Mouse (Mus musculus) lung, embryonic 16.5 days (tissue): ENCODE data around the gene Arcn1. TPM values are rescaled to one million over a fixed set of nuclear protein-coding genes. Genes with fewer than 3 reads are reported as not detected.
A peak's percentile ranks its signal among the peaks of the same experiment; 100 is the strongest.

Source experiments
- ATAC-seq: fragments of 200-750 bp; cut with Nextera tagmentation; 2 replicates; pipeline ENCODE4 v1.8.0; 2017; ENCODE audit warnings: low read depth, mild to moderate bottlenecking, moderate library complexity
- H3K27ac ChIP-seq: fragments of 300-500 bp; sonication (generic); 2 replicates; pipeline ENCODE4 v1.5.1; 2014; ENCODE audit warnings: mild to moderate bottlenecking, control low read depth, low read length
- H3K27me3 ChIP-seq: fragments of 300-500 bp; sonication (generic); 2 replicates; pipeline ENCODE4 v1.6.1; 2014; ENCODE audit warnings: low read depth, low read length, mixed read lengths; ENCODE audit not compliant: control insufficient read depth, insufficient read depth
- H3K36me3 ChIP-seq: fragments of 300-500 bp; sonication (generic); 2 replicates; pipeline ENCODE4 v1.6.1; 2014; ENCODE audit warnings: low read length; ENCODE audit not compliant: control insufficient read depth, insufficient read depth
- H3K4me1 ChIP-seq: fragments of 300-500 bp; sonication (generic); replicated peaks from 2 replicates; pipeline ENCODE4 v1.6.1; 2014; ENCODE audit warnings: low read length, mixed read lengths; ENCODE audit not compliant: control insufficient read depth, insufficient read depth
- H3K4me2 ChIP-seq: fragments of 300-500 bp; sonication (generic); 2 replicates; pipeline ENCODE4 v1.6.1; 2014; ENCODE audit warnings: low read depth, low read length, control low read depth
- H3K4me3 ChIP-seq: fragments of 300-500 bp; sonication (generic); 2 replicates; pipeline ENCODE4 v1.5.1; 2014; ENCODE audit warnings: mild to moderate bottlenecking, low read length, control low read depth
- H3K9ac ChIP-seq: fragments of 300-500 bp; sonication (generic); 2 replicates; pipeline ENCODE4 v1.6.1; 2014; ENCODE audit warnings: low read length, control low read depth
- H3K9me3 ChIP-seq: fragments of 300-500 bp; sonication (generic); 2 replicates; pipeline ENCODE4 v1.6.1; 2016; ENCODE audit warnings: low read length; ENCODE audit not compliant: control insufficient read depth
- WGBS: fragments of 180-500 bp; shearing (Covaris S2); extraction: QIAGEN DNeasy Blood & Tissue Kit; methylation state at CpG from one replicate; pipeline ENCODE4 v1.1.7; 2014; 5-methylcytosine and 5-hydroxymethylcytosine counted together
- polyA plus RNA-seq: library from polyadenylated mRNA; unstranded; fragments of >200 nt; fragmentation: Nextera tagmentation; extraction: Ambion mirVana; gene quantifications from 2 replicates; pipeline ENCODE4 v1.2.1, GENCODE M21; 2015

The Arcn1 gene
- polyA plus RNA-seq, 1 experiment from 2014 or later, result 201 TPM

DNA sequence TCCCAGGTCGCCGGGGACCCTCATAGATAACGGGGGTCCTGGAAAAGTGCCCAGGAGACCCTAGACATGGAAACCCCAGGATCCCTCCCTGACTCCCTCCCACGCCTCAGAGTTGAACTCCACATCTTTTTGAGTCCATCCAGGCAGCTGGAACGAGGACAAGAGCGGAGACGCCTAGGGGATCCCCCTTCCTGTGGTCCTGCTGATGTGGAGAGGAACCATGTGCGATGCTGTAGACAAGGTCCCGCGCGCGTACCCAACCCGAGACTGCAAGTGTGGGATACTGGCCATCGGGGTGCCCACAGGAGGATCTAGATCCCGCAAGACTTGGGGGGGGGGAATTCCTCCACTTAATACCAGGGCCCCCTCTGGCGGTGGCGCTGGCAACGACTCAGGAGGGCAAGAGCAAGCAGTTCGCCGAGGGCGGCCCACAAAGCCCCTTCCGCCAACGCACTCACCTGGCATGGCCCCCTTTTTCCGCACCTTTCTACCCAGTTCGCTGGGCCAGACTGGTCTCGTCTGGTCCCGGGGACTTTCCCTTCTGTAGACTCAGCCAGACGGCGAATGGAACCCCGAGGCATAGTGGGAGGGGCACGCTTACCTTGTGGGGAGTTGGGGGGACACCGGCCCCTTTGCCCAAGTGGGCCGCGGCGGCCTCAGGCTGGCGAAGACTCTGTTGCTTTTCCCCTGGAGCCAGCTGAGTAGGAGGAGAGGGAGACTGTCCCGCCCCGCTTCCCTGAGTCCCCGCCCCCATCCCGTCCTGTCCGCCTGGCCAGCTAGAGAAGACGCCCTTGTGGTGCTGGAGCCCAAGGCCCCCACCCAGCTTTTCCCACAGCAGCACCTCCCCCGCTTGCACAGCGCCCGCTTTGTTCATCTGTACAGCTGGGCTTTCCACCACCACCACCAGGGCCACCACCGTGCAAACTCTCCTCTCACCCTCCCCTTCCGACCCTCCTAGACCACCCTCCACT is 32.8 kb downstream of the Arcn1 start, which contains the start of gene Phldb1:
Gene Phldb1 (minus strand): TSS at position 675 of the 971 bp plus-strand sequence.
- H3K27ac ChIP-seq, result peak within 1 kb of the TSS; percentile 86
- peak within 1 kb of the TSS; percentile 61 for H3K4me3 ChIP-seq
- H3K9ac ChIP-seq, result peak within 1 kb of the TSS; percentile 74
- WGBS, result under 1% methylated on average over 41 of the region's 47 CpGs
- no peaks in the 10 kb centered on the region for H3K36me3 ChIP-seq
- H3K27me3 ChIP-seq, result no peaks in the 10 kb centered on the region
- no peaks in the 10 kb centered on the region for H3K9me3 ChIP-seq
- H3K4me2 ChIP-seq, result peak within 1 kb of the TSS; percentile 80
- H3K4me1 ChIP-seq, result peaks cover 23% of the 10 kb centered on the region
- peak; percentile 81 for ATAC-seq

GRCm38 (mm10) chr9:44733671-44734523 is 33.7 kb downstream of the Arcn1 start:
- H3K4me1 ChIP-seq, result peaks cover 23% of the 10 kb centered on the region
- H3K27me3 ChIP-seq, result no peaks in the 10 kb centered on the region
- H3K36me3 ChIP-seq, result no peaks in the 10 kb centered on the region
- ATAC-seq, result peak; percentile 41
- peak overlapping the region; percentile 61 for H3K4me3 ChIP-seq
- H3K9me3 ChIP-seq, result no peaks in the 10 kb centered on the region
- peak overlapping the region; percentile 74 for H3K9ac ChIP-seq
- peak overlapping the region; percentile 80 for H3K4me2 ChIP-seq
- WGBS, result 1% methylated on average over 72 of the region's 79 CpGs
- peak overlapping the region; percentile 86 for H3K27ac ChIP-seq

DNA sequence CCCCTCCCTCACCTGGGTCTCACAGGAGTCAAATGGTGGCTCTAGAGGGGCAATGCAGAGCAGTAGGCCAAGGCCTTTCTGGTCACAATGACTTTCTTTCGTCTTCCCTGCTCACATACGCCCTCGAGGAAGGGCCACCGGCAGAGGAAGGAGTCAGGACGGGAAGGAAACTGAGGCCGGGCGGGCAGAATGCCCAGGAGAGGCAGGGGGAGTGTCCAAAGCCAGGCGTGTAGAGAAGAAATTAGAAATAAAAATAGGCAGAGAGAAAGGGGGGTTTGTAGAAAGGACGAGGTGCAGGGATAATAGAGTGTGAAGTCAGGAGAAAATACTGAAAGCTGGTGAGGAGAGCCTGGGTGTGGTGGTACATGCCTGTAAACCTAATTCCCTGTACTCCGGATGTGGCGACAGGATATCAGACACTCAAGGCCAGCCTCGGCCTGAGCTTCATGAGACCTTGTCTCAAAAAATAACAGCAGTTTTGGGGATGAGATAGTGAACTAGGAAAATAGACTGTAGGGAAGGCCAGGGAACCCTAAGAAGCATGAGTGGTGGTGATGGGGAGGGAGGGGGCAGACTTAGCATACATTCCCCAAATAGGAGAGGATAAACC is 34.6 kb downstream of the Arcn1 start:
- Histone ChIP-seq H3K4me2 (peak overlapping the region; percentile 80), H3K36me3 (no peaks in the 10 kb centered on the region), H3K9me3 (no peaks in the 10 kb centered on the region), H3K4me3 (peak overlapping the region; percentile 61), H3K9ac (peak overlapping the region; percentile 74), H3K4me1 (peaks cover 23% of the 10 kb centered on the region), H3K27ac (peak overlapping the region; percentile 86), H3K27me3 (no peaks in the 10 kb centered on the region)
- 53% methylated on average over 12 of the region's 12 CpGs for WGBS
- ATAC-seq, result no peak

DNA sequence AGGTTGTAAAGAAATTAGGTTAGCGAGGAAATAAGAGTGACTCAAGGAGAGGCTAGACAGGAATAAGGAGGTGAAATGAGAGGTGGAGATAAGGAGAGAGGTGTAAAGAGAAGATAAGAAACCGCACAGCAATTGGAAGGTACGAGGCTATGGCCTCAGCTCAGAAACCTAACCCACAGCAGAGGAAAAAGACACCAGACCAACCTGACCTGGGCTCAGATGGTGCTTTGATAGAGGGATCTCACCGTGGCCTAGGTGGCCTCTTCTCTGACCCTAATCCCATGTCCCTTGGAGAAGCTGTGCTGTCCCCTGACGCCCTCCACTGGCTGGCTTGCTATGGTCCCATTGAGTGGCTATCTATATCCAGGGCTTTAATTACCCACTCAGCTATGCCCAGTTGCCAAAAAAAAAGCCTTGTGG is 35.5 kb downstream of the Arcn1 start:
- Histone ChIP-seq H3K4me3 (no peak overlapping the region), H3K4me1 (peaks cover 26% of the 10 kb centered on the region), H3K9me3 (no peaks in the 10 kb centered on the region), H3K36me3 (no peaks in the 10 kb centered on the region), H3K4me2 (peak overlapping the region; percentile 18; the same call in 1 of the 2 replicates), H3K27me3 (no peaks in the 10 kb centered on the region), H3K27ac (peak overlapping the region; percentile 34; the same call in 1 of the 2 replicates), H3K9ac (no peak overlapping the region)
- no peak for ATAC-seq
- 46% methylated on average over 5 of the region's 5 CpGs for WGBS

GRCm38 (mm10) chr9:44727441-44727840 is 40.2 kb downstream of the Arcn1 start:
- no peak overlapping the region for H3K9ac ChIP-seq
- no peaks in the 10 kb centered on the region for H3K36me3 ChIP-seq
- no peaks in the 10 kb centered on the region for H3K9me3 ChIP-seq
- H3K4me2 ChIP-seq, result no peak overlapping the region
- H3K4me3 ChIP-seq, result no peak overlapping the region
- H3K27me3 ChIP-seq, result no peaks in the 10 kb centered on the region
- H3K4me1 ChIP-seq, result peaks cover 40% of the 10 kb centered on the region
- no peak for ATAC-seq
- 64% methylated on average over 5 of the region's 5 CpGs for WGBS
- no peak overlapping the region for H3K27ac ChIP-seq

DNA sequence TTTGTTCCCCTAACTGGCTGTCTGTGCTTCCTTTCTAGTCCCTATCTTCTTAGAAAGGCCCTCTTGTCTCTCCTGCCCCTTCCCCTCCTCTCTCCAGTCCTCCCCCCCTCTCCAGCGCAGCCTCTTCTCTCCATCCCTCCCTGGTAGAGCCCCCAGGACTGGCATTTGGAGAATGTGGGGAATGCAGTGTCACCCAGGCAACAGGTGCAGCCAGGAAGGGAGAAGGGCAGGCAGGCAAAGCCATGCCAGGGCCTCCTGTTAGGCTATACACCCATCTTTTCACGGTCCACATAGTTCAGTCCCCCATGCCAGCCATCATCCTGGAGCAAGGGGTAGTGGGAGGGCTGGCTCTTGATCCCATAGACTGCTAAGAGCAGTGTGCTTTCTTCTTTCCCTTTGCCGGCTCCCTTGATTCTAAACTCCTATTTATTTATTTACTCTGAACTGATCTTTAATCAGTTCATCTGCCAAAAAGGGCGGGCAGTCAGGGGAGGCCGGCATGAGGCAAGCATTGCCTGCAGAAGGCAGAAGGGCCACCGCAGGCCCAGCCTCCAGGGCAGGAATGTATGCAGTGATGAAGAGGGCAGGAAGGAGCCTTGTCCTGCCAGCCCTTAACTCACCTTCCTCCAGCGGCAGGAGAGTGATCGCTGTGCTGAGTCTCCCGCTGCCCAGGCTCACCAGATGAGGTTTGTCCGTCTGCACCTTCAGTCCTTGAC is 41.1 kb downstream of the Arcn1 start:
- Histone ChIP-seq H3K27ac (peak overlapping the region; percentile 10; the same call in 1 of the 2 replicates), H3K27me3 (no peaks in the 10 kb centered on the region), H3K9ac (no peak overlapping the region), H3K4me3 (no peak overlapping the region), H3K36me3 (no peaks in the 10 kb centered on the region), H3K4me2 (no peak overlapping the region), H3K4me1 (peaks cover 40% of the 10 kb centered on the region), H3K9me3 (no peaks in the 10 kb centered on the region)
- 0 out of 2 replicates have a peak, but pooled peaks have one; percentile 29 for ATAC-seq
- 25% methylated on average over 10 of the region's 10 CpGs for WGBS

DNA sequence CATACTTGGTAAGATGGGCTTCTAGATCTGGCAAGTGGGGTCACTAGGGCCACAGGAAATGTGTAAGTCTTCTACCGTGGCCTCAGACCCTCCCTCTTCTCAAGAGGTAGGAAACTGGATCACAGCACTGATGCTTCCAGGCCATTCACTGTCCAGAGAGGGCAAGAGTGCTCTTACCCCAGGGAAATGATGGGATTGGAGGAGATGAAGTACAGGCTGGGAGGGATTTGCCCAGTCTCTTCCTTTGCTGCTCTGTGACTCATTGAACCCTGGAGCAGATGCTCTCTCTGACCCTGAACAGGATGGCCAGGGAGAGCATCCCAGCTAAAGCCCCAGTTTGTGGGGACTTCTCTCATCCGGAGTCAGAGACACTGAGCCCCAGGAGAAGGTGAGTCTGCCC is 43.0 kb downstream of the Arcn1 start:
- Histone ChIP-seq H3K4me1 (peaks cover 54% of the 10 kb centered on the region), H3K4me2 (no peak overlapping the region), H3K4me3 (no peak overlapping the region), H3K27me3 (no peaks in the 10 kb centered on the region), H3K9ac (no peak overlapping the region; the same call in 1 of the 2 replicates), H3K36me3 (no peaks in the 10 kb centered on the region), H3K9me3 (no peaks in the 10 kb centered on the region), H3K27ac (peak overlapping the region; percentile 57)
- WGBS, result 33% methylated on average over 2 of the region's 2 CpGs
- ATAC-seq, result no peak

- Histone ChIP-seq H3K4me1 (peaks cover 54% of the 10 kb centered on the region), H3K9ac (no peak overlapping the region; the same call in 1 of the 2 replicates)
Observed at GRCm38 (mm10) chr9:44724223-44724622, 43.4 kb downstream of the Arcn1 start.

More at GRCm38 (mm10) chr9:44724223-44724622, 43.4 kb downstream of the Arcn1 start:
- H3K4me3 ChIP-seq, result no peak overlapping the region
- H3K27ac ChIP-seq, result peak overlapping the region; percentile 81
- H3K9me3 ChIP-seq, result no peaks in the 10 kb centered on the region
- H3K36me3 ChIP-seq, result no peaks in the 10 kb centered on the region
- H3K27me3 ChIP-seq, result no peaks in the 10 kb centered on the region
- 27% methylated on average over 6 of the region's 6 CpGs for WGBS
- no peak overlapping the region for H3K4me2 ChIP-seq
- ATAC-seq, result peak; percentile 54; the same call in 1 of the 2 replicates
